Mouse (Mus musculus): ENCODE results near the gene Mus81.
"Not testable (repeated sequence)": the region's sequence is repeated elsewhere in the genome, so short reads cannot be mapped to it uniquely, and the experiment has no call there.

DNA sequence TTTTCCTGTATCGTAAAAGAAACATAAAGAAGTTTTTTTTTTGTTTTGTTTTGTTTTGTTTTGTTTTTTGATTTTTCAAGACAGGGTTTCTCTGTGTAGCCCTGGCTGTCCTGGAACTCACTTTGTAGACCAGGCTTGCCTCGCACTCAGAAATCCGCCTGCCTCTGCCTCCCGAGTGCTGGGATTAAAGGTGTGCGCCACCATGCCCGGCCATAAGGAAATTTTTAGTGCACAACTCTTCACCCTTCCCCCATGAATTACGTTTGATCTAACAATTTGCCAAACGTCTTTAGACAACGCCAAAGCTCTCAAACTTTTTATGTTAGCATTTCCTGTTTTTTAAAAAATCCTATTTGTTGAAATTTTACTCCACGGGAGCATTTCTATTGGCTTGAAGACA is 1.5 kb upstream of the Mus81 start:
- not testable (repeated sequence) for TF ChIP-seq POLR2A (IDR thresholded peaks at IDR 0.05; ENCODE audit: insufficient read depth, low read depth, low read length); CTCF (IDR thresholded peaks at IDR 0.05)
